Mouse (Mus musculus): ENCODE measurements at regions not wholly inside any gene's neighbourhood (a gene's known extent, or its start where the extent isn't known, plus 50 kb on each side); places are given as distances from the start of the nearest gene placed in this dataset.

- DNase-seq (ENCODE audit: low read depth, low spot score), result no peak
Measured at GRCm38 (mm10) chr7:79517581-79518337, 51.6 kb upstream of the Polg start.

- DNase-seq (ENCODE audit: low read depth, low spot score), result no peak
Measured at GRCm38 (mm10) chr7:79516287-79516686, 50.1 kb upstream of the Polg start.

All from mesoderm, embryonic 11.5 days (tissue).